Mouse (Mus musculus): ENCODE measurements around the gene Cd2.

DNA sequence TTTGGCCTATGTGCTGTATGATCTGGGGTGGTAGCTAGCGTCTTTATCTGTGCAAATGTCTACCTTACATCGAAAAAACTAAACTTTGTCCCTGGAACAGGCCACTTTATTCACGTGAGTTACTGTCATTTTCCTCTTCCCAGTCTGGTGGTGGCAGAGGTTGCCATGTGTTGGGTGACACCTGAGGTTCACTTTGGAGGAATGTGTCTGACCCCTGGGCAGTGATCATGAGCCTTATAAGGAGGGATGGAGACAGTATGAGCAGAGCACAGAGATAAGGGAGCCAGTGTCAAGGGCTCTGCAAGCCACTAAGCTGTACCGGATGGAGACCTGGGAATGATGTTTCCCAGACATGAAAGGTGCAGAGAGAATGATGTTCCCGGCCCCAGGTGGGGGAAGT, 9.3 kb downstream of the Cd2 start:
- no peak for TF ChIP-seq CTCF (IDR thresholded peaks at IDR 0.05; ENCODE audit: borderline replicate concordance, insufficient read depth, low read depth, low read length)
- no peak for TF ChIP-seq POLR2A (IDR thresholded peaks at IDR 0.05; ENCODE audit: borderline replicate concordance, insufficient read depth, low read length)

Data from cerebellum, adult 2 months (tissue).